Mouse (Mus musculus): ENCODE data around the gene C2cd2.

- no peak for TF ChIP-seq POLR2A (IDR thresholded peaks at IDR 0.05; ENCODE audit: extremely low read depth, insufficient read depth, low read length)
- TF ChIP-seq CTCF (IDR thresholded peaks at IDR 0.05; ENCODE audit: extremely low read depth, insufficient read depth, low read length) = no peak
Measured at GRCm38 (mm10) chr16:97828207-97828606, 134.2 kb downstream of the C2cd2 start.
